Mouse (Mus musculus) liver, postnatal 0 days (tissue): Measurements from ENCODE around the gene Trim9. TPM values are rescaled to one million over a fixed set of nuclear protein-coding genes. Genes with fewer than 3 reads are reported as not detected.

ENCODE experiments used
- ATAC-seq: fragments of 200-750 bp; cut with Nextera tagmentation; 2 replicates; pipeline ENCODE4 v1.8.0; 2017; ENCODE audit warnings: mild to moderate bottlenecking, moderate library complexity
- DNase-seq: peaks from one replicate; pipeline ENCODE4 v3.0.0-alpha.2; 2016
- H3K27ac ChIP-seq: fragments of 300-500 bp; sonication (generic); 2 replicates; pipeline ENCODE4 v1.5.1; 2014; ENCODE audit warnings: antibody characterized with exemption, moderate library complexity, mild to moderate bottlenecking, low read depth
- H3K27me3 ChIP-seq: fragments of 300-500 bp; sonication (generic); 2 replicates; pipeline ENCODE4 v1.6.1; 2014; ENCODE audit warnings: low read length, control low read depth, mixed read lengths; ENCODE audit not compliant: insufficient read depth
- H3K36me3 ChIP-seq: fragments of 300-500 bp; sonication (generic); replicated peaks from 2 replicates; pipeline ENCODE4 v1.6.1; 2014; ENCODE audit warnings: mild to moderate bottlenecking, control low read depth, low read length, moderate library complexity, mixed read lengths; ENCODE audit not compliant: insufficient read depth
- H3K4me1 ChIP-seq: fragments of 300-500 bp; sonication (generic); 2 replicates; pipeline ENCODE4 v1.6.1; 2014; ENCODE audit warnings: antibody characterized with exemption, mild to moderate bottlenecking, control low read depth; ENCODE audit not compliant: insufficient read depth
- H3K4me2 ChIP-seq: fragments of 300-500 bp; sonication (generic); 2 replicates; pipeline ENCODE4 v1.6.1; 2014; ENCODE audit warnings: low read depth, mild to moderate bottlenecking, low read length, moderate library complexity, mixed read lengths
- H3K4me3 ChIP-seq: fragments of 300-500 bp; sonication (generic); 2 replicates; pipeline ENCODE4 v1.5.1; 2014; ENCODE audit warnings: low read depth, low read length
- H3K9ac ChIP-seq: fragments of 300-500 bp; sonication (generic); replicated peaks from 2 replicates; pipeline ENCODE4 v1.6.1; 2014; ENCODE audit warnings: mild to moderate bottlenecking, moderate library complexity
- H3K9me3 ChIP-seq: fragments of 300-500 bp; sonication (generic); 2 replicates; pipeline ENCODE4 v1.6.1; 2016; ENCODE audit warnings: mild to moderate bottlenecking, control low read depth, low read length, mixed read lengths
- CTCF ChIP-seq: sonication (generic); IDR thresholded peaks from 2 replicates; pipeline ENCODE4 v1.5.1; 2016; ENCODE audit warnings: antibody characterized with exemption, low read depth
- EP300 ChIP-seq: IDR thresholded peaks from 2 replicates; pipeline ENCODE4 v1.6.1; 2016; ENCODE audit warnings: antibody characterized with exemption, low read depth, mild to moderate bottlenecking
- WGBS: fragments of 180-500 bp; shearing (Covaris S2); extraction: QIAGEN DNeasy Blood & Tissue Kit; methylation state at CpG from one replicate; pipeline ENCODE4 v1.1.7; 2014; ENCODE audit not compliant: insufficient replicate concordance; 5-methylcytosine and 5-hydroxymethylcytosine counted together
- polyA plus RNA-seq: library from polyadenylated mRNA; unstranded; fragments of >200 nt; fragmentation: Nextera tagmentation; extraction: Ambion mirVana; gene quantifications from 2 replicates; pipeline ENCODE4 v1.2.1, GENCODE M21; 2015

Gene Trim9
- polyA plus RNA-seq, 1 experiment from 2014 or later: 0.02 TPM

DNA sequence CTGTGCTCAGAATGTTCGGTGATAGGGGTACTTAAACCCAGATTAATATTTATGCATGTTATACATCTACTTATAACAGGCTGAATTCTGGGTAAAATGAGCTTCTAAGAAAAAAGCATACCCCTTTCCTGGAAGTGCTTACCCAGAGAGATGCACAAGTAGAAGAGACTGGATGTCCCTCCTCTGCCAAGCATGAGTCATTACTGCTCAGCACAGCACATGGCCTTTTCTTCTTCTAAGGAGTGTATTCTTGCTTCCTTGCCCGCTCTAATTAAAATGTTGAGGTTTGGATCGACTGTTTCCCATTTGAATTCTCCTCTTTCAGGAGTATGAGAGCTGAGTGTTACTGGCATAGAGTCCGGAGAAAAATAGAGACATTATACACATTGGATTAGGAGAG is 3.1 kb upstream of the Trim9 start:
- DNase-seq (no peak), ATAC-seq (no peak)
- H3K27me3 ChIP-seq: peaks cover 38% of the 10 kb centered on the region
- no peaks in the 10 kb centered on the region for H3K9me3 ChIP-seq
- H3K4me3 ChIP-seq: no peak overlapping the region
- H3K27ac ChIP-seq: no peak overlapping the region
- H3K4me2 ChIP-seq: no peak overlapping the region
- H3K4me1 ChIP-seq: peaks cover 12% of the 10 kb centered on the region
- H3K9ac ChIP-seq: no peak overlapping the region
- TF ChIP-seq CTCF: no peak
- TF ChIP-seq EP300: no peak
- H3K36me3 ChIP-seq: no peaks in the 10 kb centered on the region
- WGBS: 72% methylated on average over 4 of the region's 4 CpGs

DNA sequence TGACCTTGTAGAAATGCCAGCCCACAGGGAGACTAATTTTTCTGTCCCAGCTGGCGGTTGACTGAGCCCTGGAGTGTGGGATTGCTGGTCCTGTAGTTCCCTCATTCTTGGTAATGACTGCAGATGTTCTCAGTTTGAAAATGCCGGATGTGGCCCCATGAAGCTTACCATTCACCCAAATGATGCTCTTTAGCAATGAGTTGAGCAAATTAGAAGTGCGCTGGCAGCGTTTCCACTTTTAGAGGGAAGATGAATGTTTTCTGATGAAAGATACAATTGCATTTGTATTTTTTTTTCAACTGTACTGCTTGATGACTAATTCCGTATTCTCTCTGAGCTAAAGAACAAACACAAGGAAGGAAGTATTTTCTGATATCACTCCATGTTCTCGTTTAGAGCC is 2.4 kb upstream of the Trim9 start:
- Histone ChIP-seq H3K4me2 (no peak overlapping the region), H3K27me3 (peaks cover 45% of the 10 kb centered on the region), H3K36me3 (no peaks in the 10 kb centered on the region), H3K9ac (no peak overlapping the region), H3K4me1 (peaks cover 12% of the 10 kb centered on the region), H3K4me3 (no peak overlapping the region), H3K9me3 (no peaks in the 10 kb centered on the region), H3K27ac (no peak overlapping the region)
- DNase-seq: no peak
- TF ChIP-seq EP300 (no peak), CTCF (no peak)
- ATAC-seq: no peak
- WGBS: 68% methylated on average over 6 of the region's 6 CpGs

DNA sequence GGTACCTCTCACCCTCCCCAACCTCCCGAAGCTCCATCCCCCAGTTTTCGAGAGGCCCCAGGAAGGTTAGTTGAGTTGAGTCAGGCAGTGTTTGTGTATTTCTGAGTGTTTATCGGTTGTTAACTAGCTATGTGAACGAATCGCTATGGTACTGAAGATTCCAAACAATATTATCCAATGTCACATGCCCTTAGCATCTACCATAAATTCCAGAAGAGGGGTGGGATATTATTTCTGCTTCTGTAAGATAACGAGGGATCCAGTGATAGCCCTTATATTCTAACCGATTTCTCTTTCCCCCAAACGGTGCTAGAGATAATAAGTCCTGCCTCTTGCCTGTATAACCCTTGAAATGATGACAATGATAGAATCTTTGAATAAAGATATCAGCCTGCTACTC is 612 bp upstream of the Trim9 start:
- no peaks in the 10 kb centered on the region for H3K9me3 ChIP-seq
- H3K27ac ChIP-seq: no peak overlapping the region
- no peaks in the 10 kb centered on the region for H3K36me3 ChIP-seq
- WGBS: 16% methylated on average over 8 of the region's 8 CpGs
- TF ChIP-seq EP300: no peak
- no peak for TF ChIP-seq CTCF
- peak overlapping the region; percentile 45; the same call in 1 of the 2 replicates for H3K4me3 ChIP-seq
- DNase-seq (no peak), ATAC-seq (no peak)
- H3K27me3 ChIP-seq: peaks cover 46% of the 10 kb centered on the region
- H3K4me2 ChIP-seq: peak overlapping the region; percentile 71; the same call in 1 of the 2 replicates
- H3K9ac ChIP-seq: no peak overlapping the region
- peaks cover 12% of the 10 kb centered on the region for H3K4me1 ChIP-seq

GRCm38 (mm10) chr12:70346139-70347026 is 1.0 kb downstream of the Trim9 start:
- H3K4me3 ChIP-seq: peak overlapping the region; percentile 45
- no peak overlapping the region for H3K27ac ChIP-seq
- peak overlapping the region; percentile 71 for H3K4me2 ChIP-seq
- TF ChIP-seq EP300: no peak
- peak; percentile 44 for TF ChIP-seq CTCF
- H3K9ac ChIP-seq: no peak overlapping the region
- DNase-seq (peak; percentile 26), ATAC-seq (0 out of 2 replicates have a peak, but pooled peaks have one; percentile 5)
- peaks cover 46% of the 10 kb centered on the region for H3K27me3 ChIP-seq
- H3K4me1 ChIP-seq: peaks cover 12% of the 10 kb centered on the region
- H3K36me3 ChIP-seq: no peaks in the 10 kb centered on the region
- 2% methylated on average over 60 of the region's 60 CpGs for WGBS
- H3K9me3 ChIP-seq: no peaks in the 10 kb centered on the region

GRCm38 (mm10) chr12:70345531-70346138 is 1.8 kb downstream of the Trim9 start:
- DNase-seq: no peak
- H3K4me1 ChIP-seq: peaks cover 12% of the 10 kb centered on the region
- H3K27me3 ChIP-seq: peaks cover 46% of the 10 kb centered on the region
- no peaks in the 10 kb centered on the region for H3K36me3 ChIP-seq
- no peak overlapping the region for H3K4me3 ChIP-seq
- WGBS: 33% methylated on average over 16 of the region's 16 CpGs
- ATAC-seq: no peak
- no peaks in the 10 kb centered on the region for H3K9me3 ChIP-seq
- no peak overlapping the region for H3K27ac ChIP-seq
- no peak overlapping the region for H3K4me2 ChIP-seq
- no peak overlapping the region for H3K9ac ChIP-seq
- no peak for TF ChIP-seq EP300
- no peak for TF ChIP-seq CTCF

GRCm38 (mm10) chr12:70335176-70335575 is 12.2 kb downstream of the Trim9 start:
- Histone ChIP-seq H3K27ac (no peak overlapping the region), H3K4me1 (no peaks in the 10 kb centered on the region), H3K27me3 (no peaks in the 10 kb centered on the region), H3K4me3 (no peak overlapping the region), H3K4me2 (no peak overlapping the region), H3K9me3 (no peaks in the 10 kb centered on the region), H3K9ac (no peak overlapping the region), H3K36me3 (no peaks in the 10 kb centered on the region)
- ATAC-seq (no peak), DNase-seq (no peak)
- WGBS: 61% methylated on average over 5 of the region's 5 CpGs
- no peak for TF ChIP-seq CTCF
- no peak for TF ChIP-seq EP300
